Mouse (Mus musculus) stomach, embryonic 16.5 days (tissue): ENCODE measurements around the gene Sema4b. TPM values are rescaled to one million over a fixed set of nuclear protein-coding genes. Genes with fewer than 3 reads are reported as not detected.

Source experiments
- ATAC-seq: fragments of 200-750 bp; cut with Nextera tagmentation; 2 replicates; pipeline ENCODE4 v1.8.0; 2017; ENCODE audit warnings: moderate number of reproducible peaks, moderate TSS enrichment; ENCODE audit not compliant: insufficient read depth, low FRiP score
- H3K27ac ChIP-seq: fragments of 300-500 bp; sonication (generic); 2 replicates; pipeline ENCODE4 v1.5.1; 2014; ENCODE audit warnings: low read length
- H3K27me3 ChIP-seq: fragments of 300-500 bp; sonication (generic); 2 replicates; pipeline ENCODE4 v1.6.1; 2014; ENCODE audit warnings: low read length, control low read depth, mixed read lengths; ENCODE audit not compliant: control insufficient read depth, insufficient read depth
- H3K36me3 ChIP-seq: fragments of 300-500 bp; sonication (generic); 2 replicates; pipeline ENCODE4 v1.6.1; 2014; ENCODE audit warnings: low read length; ENCODE audit not compliant: control insufficient read depth, insufficient read depth
- H3K4me1 ChIP-seq: fragments of 300-500 bp; sonication (generic); 2 replicates; pipeline ENCODE4 v1.6.1; 2014; ENCODE audit warnings: low read length, control low read depth, mixed read lengths; ENCODE audit not compliant: control insufficient read depth, insufficient read depth
- H3K4me2 ChIP-seq: fragments of 300-500 bp; sonication (generic); 2 replicates; pipeline ENCODE4 v1.6.1; 2014; ENCODE audit warnings: low read depth, low read length, mixed read lengths
- H3K4me3 ChIP-seq: fragments of 300-500 bp; sonication (generic); replicated peaks from 2 replicates; pipeline ENCODE4 v1.5.1; 2014; ENCODE audit warnings: mild to moderate bottlenecking, low read length
- H3K9ac ChIP-seq: fragments of 300-500 bp; sonication (generic); 2 replicates; pipeline ENCODE4 v1.6.1; 2014; ENCODE audit warnings: low read length
- H3K9me3 ChIP-seq: fragments of 300-500 bp; sonication (generic); replicated peaks from 2 replicates; pipeline ENCODE4 v1.6.1; 2016; ENCODE audit warnings: low read length, control low read depth; ENCODE audit not compliant: control insufficient read depth
- WGBS: fragments of 180-500 bp; shearing (Covaris S2); extraction: QIAGEN DNeasy Blood & Tissue Kit; methylation state at CpG from one replicate; pipeline ENCODE4 v1.1.7; 2014; 5-methylcytosine and 5-hydroxymethylcytosine counted together
- polyA plus RNA-seq: library from polyadenylated mRNA; unstranded; fragments of >200 nt; fragmentation: Nextera tagmentation; extraction: Ambion mirVana; gene quantifications from 2 replicates; pipeline ENCODE4 v1.2.1, GENCODE M21; 2015

Sema4b gene
- 19.7 and 23.7 TPM in 2 replicates for polyA plus RNA-seq

- no peaks in the 10 kb centered on the region for H3K9me3 ChIP-seq
- H3K4me3 ChIP-seq, result peak within 1 kb of the TSS; percentile 66
- peaks cover 32% of the 10 kb centered on the region for H3K4me1 ChIP-seq
- peak; percentile 86 for ATAC-seq
- H3K9ac ChIP-seq, result peak within 1 kb of the TSS; percentile 79
- 1% methylated on average over 51 of the region's 51 CpGs for WGBS
- H3K27ac ChIP-seq, result peak within 1 kb of the TSS; percentile 92
- H3K36me3 ChIP-seq, result no peaks in the 10 kb centered on the region
- peak within 1 kb of the TSS; percentile 84 for H3K4me2 ChIP-seq
- H3K27me3 ChIP-seq, result no peaks in the 10 kb centered on the region
Observed at GRCm38 (mm10) chr7:80186531-80187296, at the start of gene Sema4b. TSS of gene Sema4b (plus strand) at chr7:80186841.

- H3K9me3 ChIP-seq, result peaks cover 4% of the 10 kb centered on the region
- no peak overlapping the region for H3K4me2 ChIP-seq
- H3K9ac ChIP-seq, result no peak overlapping the region
- H3K4me3 ChIP-seq, result no peak overlapping the region
- whole genome bisulfite sequencing, result 87% methylated on average over 1 of the region's 1 CpGs
- no peaks in the 10 kb centered on the region for H3K27me3 ChIP-seq
- H3K4me1 ChIP-seq, result peaks cover 18% of the 10 kb centered on the region
- no peaks in the 10 kb centered on the region for H3K36me3 ChIP-seq
- ATAC-seq, result no peak
- H3K27ac ChIP-seq, result no peak overlapping the region
Observed at GRCm38 (mm10) chr7:80138375-80138774, 48.3 kb upstream of the Sema4b start.

- H3K9ac ChIP-seq, result peak overlapping the region; percentile 56; the same call in 1 of the 2 replicates
- H3K4me3 ChIP-seq, result no peak overlapping the region
- 0 out of 2 replicates have a peak overlapping the region, but pooled peaks have one; percentile 13 for H3K4me2 ChIP-seq
- no peaks in the 10 kb centered on the region for H3K27me3 ChIP-seq
- ATAC-seq, result peak; percentile 83
- peaks cover 13% of the 10 kb centered on the region for H3K4me1 ChIP-seq
- peaks cover 4% of the 10 kb centered on the region for H3K9me3 ChIP-seq
- no peaks in the 10 kb centered on the region for H3K36me3 ChIP-seq
- H3K27ac ChIP-seq, result no peak overlapping the region
- 15% methylated on average over 9 of the region's 9 CpGs for WGBS
Observed at GRCm38 (mm10) chr7:80140815-80141214, 45.8 kb upstream of the Sema4b start.

GRCm38 (mm10) chr7:80143331-80144273 lies 43.0 kb upstream of the Sema4b start:
- peak overlapping the region; percentile 37 for H3K4me2 ChIP-seq
- no peak overlapping the region for H3K4me3 ChIP-seq
- no peaks in the 10 kb centered on the region for H3K9me3 ChIP-seq
- peaks cover 13% of the 10 kb centered on the region for H3K4me1 ChIP-seq
- ATAC-seq, result no peak; the same call in 1 of the 2 replicates
- H3K9ac ChIP-seq, result peak overlapping the region; percentile 46
- H3K27ac ChIP-seq, result peak overlapping the region; percentile 85
- no peaks in the 10 kb centered on the region for H3K36me3 ChIP-seq
- WGBS, result 29% methylated on average over 22 of the region's 22 CpGs
- no peaks in the 10 kb centered on the region for H3K27me3 ChIP-seq

GRCm38 (mm10) chr7:80144695-80145094 lies 41.9 kb upstream of the Sema4b start:
- Histone ChIP-seq H3K9me3 (no peaks in the 10 kb centered on the region), H3K4me3 (no peak overlapping the region), H3K27ac (no peak overlapping the region), H3K4me1 (peaks cover 18% of the 10 kb centered on the region), H3K4me2 (no peak overlapping the region), H3K27me3 (no peaks in the 10 kb centered on the region), H3K9ac (no peak overlapping the region), H3K36me3 (no peaks in the 10 kb centered on the region)
- no peak for ATAC-seq
- WGBS, result 85% methylated on average over 7 of the region's 7 CpGs

- Histone ChIP-seq H3K27ac (no peak overlapping the region), H3K4me1 (peaks cover 16% of the 10 kb centered on the region), H3K9me3 (no peaks in the 10 kb centered on the region), H3K36me3 (no peaks in the 10 kb centered on the region), H3K4me2 (no peak overlapping the region), H3K9ac (no peak overlapping the region), H3K4me3 (no peak overlapping the region), H3K27me3 (no peaks in the 10 kb centered on the region)
- ATAC-seq, result no peak
- WGBS, result 61% methylated on average over 8 of the region's 8 CpGs
Observed at GRCm38 (mm10) chr7:80146077-80146476, 40.6 kb upstream of the Sema4b start.

GRCm38 (mm10) chr7:80149356-80149755 lies 37.3 kb upstream of the Sema4b start:
- H3K4me1 ChIP-seq, result peaks cover 6% of the 10 kb centered on the region; the same call in 1 of the 2 replicates
- H3K4me3 ChIP-seq, result no peak overlapping the region

GRCm38 (mm10) chr7:80152152-80152551 lies 34.5 kb upstream of the Sema4b start:
- Histone ChIP-seq H3K4me1 (peaks cover 14% of the 10 kb centered on the region), H3K4me2 (no peak overlapping the region), H3K9ac (no peak overlapping the region), H3K27me3 (no peaks in the 10 kb centered on the region), H3K9me3 (no peaks in the 10 kb centered on the region), H3K36me3 (no peaks in the 10 kb centered on the region), H3K4me3 (no peak overlapping the region), H3K27ac (no peak overlapping the region)
- no peak for ATAC-seq
- WGBS, result 59% methylated on average over 6 of the region's 6 CpGs

More at GRCm38 (mm10) chr7:80149356-80149755, 37.3 kb upstream of the Sema4b start:
- 45% methylated on average over 9 of the region's 9 CpGs for WGBS
- Histone ChIP-seq H3K27ac (peak overlapping the region; percentile 43; the same call in 1 of the 2 replicates), H3K4me2 (0 out of 2 replicates have a peak overlapping the region, but pooled peaks have one; percentile 5), H3K9ac (no peak overlapping the region), H3K36me3 (no peaks in the 10 kb centered on the region), H3K9me3 (no peaks in the 10 kb centered on the region), H3K27me3 (no peaks in the 10 kb centered on the region)
- peak; percentile 57; the same call in 1 of the 2 replicates for ATAC-seq
